Mouse (Mus musculus): ENCODE measurements at regions not wholly inside any gene's neighbourhood (a gene's known extent, or its start where the extent isn't known, plus 50 kb on each side); places are given as distances from the start of the nearest gene placed in this dataset.

- no peak for DNase-seq (ENCODE audit: low spot score)
Measured at GRCm38 (mm10) chr5:96931576-96932152, 65.8 kb upstream of the Bmp2k start.

- DNase-seq (ENCODE audit: low spot score) = no peak
Measured at GRCm38 (mm10) chr5:96936239-96936638, 61.2 kb upstream of the Bmp2k start.

GRCm38 (mm10) chr5:96938718-96939117, 58.8 kb upstream of the Bmp2k start:
- no peak for DNase-seq (ENCODE audit: low spot score)

- DNase-seq (ENCODE audit: low spot score) = no peak
Measured at GRCm38 (mm10) chr5:96939273-96939672, 58.2 kb upstream of the Bmp2k start.

- peak; percentile 43 for DNase-seq (ENCODE audit: low spot score)
Measured at GRCm38 (mm10) chr5:96940170-96941086, 57.1 kb upstream of the Bmp2k start.

- DNase-seq (ENCODE audit: low spot score) = no peak
Measured at GRCm38 (mm10) chr5:96941087-96941468, 56.4 kb upstream of the Bmp2k start.

- DNase-seq (ENCODE audit: low spot score) = no peak
Measured at GRCm38 (mm10) chr5:96941518-96941917, 56.0 kb upstream of the Bmp2k start.
